Mouse (Mus musculus): Measurements from ENCODE around the gene Pakap. TPM values are rescaled to one million over a fixed set of nuclear protein-coding genes. Genes with fewer than 3 reads are reported as not detected.

Pakap gene
- polyA plus RNA-seq, 1 experiment from 2014 or later, result 25.4 TPM

GRCm38 (mm10) chr4:57834141-57834540, 266.2 kb downstream of the Pakap start:
- Histone ChIP-seq H3K9ac (ENCODE audit: low read depth, low read length) (no peak overlapping the region), H3K4me3 (ENCODE audit: low read depth, low read length) (no peak overlapping the region), H3K36me3 (ENCODE audit: control insufficient read depth, insufficient read depth, low read length) (no peaks in the 10 kb centered on the region), H3K9me3 (ENCODE audit: control insufficient read depth, low read length) (no peaks in the 10 kb centered on the region), H3K4me1 (ENCODE audit: control insufficient read depth, insufficient read depth, low read length) (peaks cover 10% of the 10 kb centered on the region), H3K27me3 (replicated peaks; ENCODE audit: control insufficient read depth, insufficient read depth, low read length) (no peaks in the 10 kb centered on the region), H3K4me2 (ENCODE audit: low read depth, low read length) (no peak overlapping the region), H3K27ac (replicated peaks; ENCODE audit: low read depth, low read length) (no peak overlapping the region)
- no peak for ATAC-seq (ENCODE audit: low read depth)
- DNase-seq (ENCODE audit: low spot score), result peak; percentile 14
- 55% methylated on average over 4 of the region's 4 CpGs for WGBS

- no peaks in the 10 kb centered on the region for H3K27me3 ChIP-seq (replicated peaks; ENCODE audit: control insufficient read depth, insufficient read depth, low read length)
- no peak overlapping the region for H3K9ac ChIP-seq (ENCODE audit: low read depth, low read length)
- ATAC-seq (ENCODE audit: low read depth), result no peak
- no peak overlapping the region for H3K27ac ChIP-seq (replicated peaks; ENCODE audit: low read depth, low read length)
- H3K4me2 ChIP-seq (ENCODE audit: low read depth, low read length), result no peak overlapping the region
- no peak for DNase-seq (ENCODE audit: low spot score)
- no peaks in the 10 kb centered on the region for H3K36me3 ChIP-seq (ENCODE audit: control insufficient read depth, insufficient read depth, low read length)
- H3K9me3 ChIP-seq (ENCODE audit: control insufficient read depth, low read length), result no peaks in the 10 kb centered on the region
- WGBS, result 57% methylated on average over 9 of the region's 9 CpGs
- H3K4me3 ChIP-seq (ENCODE audit: low read depth, low read length), result no peak overlapping the region
- H3K4me1 ChIP-seq (ENCODE audit: control insufficient read depth, insufficient read depth, low read length), result peaks cover 10% of the 10 kb centered on the region
Measured at GRCm38 (mm10) chr4:57837089-57837488, 269.1 kb downstream of the Pakap start.

GRCm38 (mm10) chr4:57839343-57839742, 271.4 kb downstream of the Pakap start:
- Histone ChIP-seq H3K4me2 (ENCODE audit: low read depth, low read length) (no peak overlapping the region), H3K36me3 (ENCODE audit: control insufficient read depth, insufficient read depth, low read length) (no peaks in the 10 kb centered on the region), H3K9ac (ENCODE audit: low read depth, low read length) (no peak overlapping the region), H3K9me3 (ENCODE audit: control insufficient read depth, low read length) (no peaks in the 10 kb centered on the region), H3K4me3 (ENCODE audit: low read depth, low read length) (no peak overlapping the region), H3K27me3 (replicated peaks; ENCODE audit: control insufficient read depth, insufficient read depth, low read length) (no peaks in the 10 kb centered on the region), H3K4me1 (ENCODE audit: control insufficient read depth, insufficient read depth, low read length) (peaks cover under 1% of the 10 kb centered on the region), H3K27ac (replicated peaks; ENCODE audit: low read depth, low read length) (no peak overlapping the region)
- 76% methylated on average over 4 of the region's 4 CpGs for WGBS
- no peak for DNase-seq (ENCODE audit: low spot score)
- no peak for ATAC-seq (ENCODE audit: low read depth)

- WGBS, result 28% methylated on average over 1 of the region's 1 CpGs
- H3K4me2 ChIP-seq (ENCODE audit: low read depth, low read length), result no peak overlapping the region
- H3K27ac ChIP-seq (replicated peaks; ENCODE audit: low read depth, low read length), result no peak overlapping the region
- no peak for DNase-seq (ENCODE audit: low spot score)
- H3K4me1 ChIP-seq (ENCODE audit: control insufficient read depth, insufficient read depth, low read length), result peaks cover 24% of the 10 kb centered on the region
- H3K9me3 ChIP-seq (ENCODE audit: control insufficient read depth, low read length), result no peaks in the 10 kb centered on the region
- no peaks in the 10 kb centered on the region for H3K36me3 ChIP-seq (ENCODE audit: control insufficient read depth, insufficient read depth, low read length)
- no peak for ATAC-seq (ENCODE audit: low read depth)
- no peak overlapping the region for H3K9ac ChIP-seq (ENCODE audit: low read depth, low read length)
- no peaks in the 10 kb centered on the region for H3K27me3 ChIP-seq (replicated peaks; ENCODE audit: control insufficient read depth, insufficient read depth, low read length)
- H3K4me3 ChIP-seq (ENCODE audit: low read depth, low read length), result no peak overlapping the region
Measured at GRCm38 (mm10) chr4:57841911-57842310, 273.9 kb downstream of the Pakap start.

GRCm38 (mm10) chr4:57842472-57843305, 274.7 kb downstream of the Pakap start:
- WGBS, result 71% methylated on average over 11 of the region's 11 CpGs
- H3K27me3 ChIP-seq (replicated peaks; ENCODE audit: control insufficient read depth, insufficient read depth, low read length), result no peaks in the 10 kb centered on the region
- H3K4me1 ChIP-seq (ENCODE audit: control insufficient read depth, insufficient read depth, low read length), result peaks cover 32% of the 10 kb centered on the region

GRCm38 (mm10) chr4:57845031-57845431, 277.1 kb downstream of the Pakap start:
- Histone ChIP-seq H3K4me1 (ENCODE audit: control insufficient read depth, insufficient read depth, low read length) (peaks cover 38% of the 10 kb centered on the region), H3K27me3 (replicated peaks; ENCODE audit: control insufficient read depth, insufficient read depth, low read length) (no peaks in the 10 kb centered on the region), H3K4me3 (ENCODE audit: low read depth, low read length) (peak overlapping the region; percentile 35), H3K9me3 (ENCODE audit: control insufficient read depth, low read length) (no peaks in the 10 kb centered on the region), H3K9ac (ENCODE audit: low read depth, low read length) (peak overlapping the region; percentile 57), H3K36me3 (ENCODE audit: control insufficient read depth, insufficient read depth, low read length) (no peaks in the 10 kb centered on the region), H3K27ac (replicated peaks; ENCODE audit: low read depth, low read length) (peak overlapping the region; percentile 81), H3K4me2 (ENCODE audit: low read depth, low read length) (peak overlapping the region; percentile 55)
- peak; percentile 78 for ATAC-seq (ENCODE audit: low read depth)
- WGBS, result 7% methylated on average over 10 of the region's 10 CpGs
- DNase-seq (ENCODE audit: low spot score), result peak; percentile 86

More at GRCm38 (mm10) chr4:57842472-57843305, 274.7 kb downstream of the Pakap start:
- H3K9ac ChIP-seq (ENCODE audit: low read depth, low read length), result no peak overlapping the region
- H3K4me3 ChIP-seq (ENCODE audit: low read depth, low read length), result no peak overlapping the region
- no peaks in the 10 kb centered on the region for H3K36me3 ChIP-seq (ENCODE audit: control insufficient read depth, insufficient read depth, low read length)
- no peaks in the 10 kb centered on the region for H3K9me3 ChIP-seq (ENCODE audit: control insufficient read depth, low read length)
- ATAC-seq (ENCODE audit: low read depth), result no peak
- no peak overlapping the region for H3K4me2 ChIP-seq (ENCODE audit: low read depth, low read length)
- DNase-seq (ENCODE audit: low spot score), result no peak
- H3K27ac ChIP-seq (replicated peaks; ENCODE audit: low read depth, low read length), result no peak overlapping the region

GRCm38 (mm10) chr4:57845541-57846210, 277.7 kb downstream of the Pakap start:
- H3K4me3 ChIP-seq (ENCODE audit: low read depth, low read length), result peak overlapping the region; percentile 35
- H3K36me3 ChIP-seq (ENCODE audit: control insufficient read depth, insufficient read depth, low read length), result no peaks in the 10 kb centered on the region
- H3K4me2 ChIP-seq (ENCODE audit: low read depth, low read length), result peak overlapping the region; percentile 55
- no peaks in the 10 kb centered on the region for H3K9me3 ChIP-seq (ENCODE audit: control insufficient read depth, low read length)
- peak overlapping the region; percentile 81 for H3K27ac ChIP-seq (replicated peaks; ENCODE audit: low read depth, low read length)
- DNase-seq (ENCODE audit: low spot score), result no peak
- H3K4me1 ChIP-seq (ENCODE audit: control insufficient read depth, insufficient read depth, low read length), result peaks cover 38% of the 10 kb centered on the region
- no peak for ATAC-seq (ENCODE audit: low read depth)
- H3K9ac ChIP-seq (ENCODE audit: low read depth, low read length), result peak overlapping the region; percentile 57
- H3K27me3 ChIP-seq (replicated peaks; ENCODE audit: control insufficient read depth, insufficient read depth, low read length), result no peaks in the 10 kb centered on the region
- WGBS, result 13% methylated on average over 12 of the region's 12 CpGs

- peak overlapping the region; percentile 57; the same call in 1 of the 2 replicates for H3K9ac ChIP-seq (ENCODE audit: low read depth, low read length)
- peak; percentile 84 for DNase-seq (ENCODE audit: low spot score)
- H3K4me1 ChIP-seq (ENCODE audit: control insufficient read depth, insufficient read depth, low read length), result peaks cover 42% of the 10 kb centered on the region
- H3K9me3 ChIP-seq (ENCODE audit: control insufficient read depth, low read length), result no peaks in the 10 kb centered on the region
- H3K27ac ChIP-seq (replicated peaks; ENCODE audit: low read depth, low read length), result peak overlapping the region; percentile 81
- H3K27me3 ChIP-seq (replicated peaks; ENCODE audit: control insufficient read depth, insufficient read depth, low read length), result no peaks in the 10 kb centered on the region
- H3K36me3 ChIP-seq (ENCODE audit: control insufficient read depth, insufficient read depth, low read length), result no peaks in the 10 kb centered on the region
- peak overlapping the region; percentile 55 for H3K4me2 ChIP-seq (ENCODE audit: low read depth, low read length)
- 16% methylated on average over 11 of the region's 12 CpGs for whole genome bisulfite sequencing
- ATAC-seq (ENCODE audit: low read depth), result peak; percentile 51; the same call in 1 of the 2 replicates
- H3K4me3 ChIP-seq (ENCODE audit: low read depth, low read length), result peak overlapping the region; percentile 35
Measured at GRCm38 (mm10) chr4:57846381-57846990, 278.5 kb downstream of the Pakap start.
